Mouse (Mus musculus): ENCODE data around the gene Calm4. TPM values are rescaled to one million over a fixed set of nuclear protein-coding genes. Genes with fewer than 3 reads are reported as not detected.
A peak's percentile ranks its signal among the peaks of the same experiment; 100 is the strongest.

The Calm4 gene
- polyA plus RNA-seq, 1 experiment from 2014 or later: 280 TPM

DNA sequence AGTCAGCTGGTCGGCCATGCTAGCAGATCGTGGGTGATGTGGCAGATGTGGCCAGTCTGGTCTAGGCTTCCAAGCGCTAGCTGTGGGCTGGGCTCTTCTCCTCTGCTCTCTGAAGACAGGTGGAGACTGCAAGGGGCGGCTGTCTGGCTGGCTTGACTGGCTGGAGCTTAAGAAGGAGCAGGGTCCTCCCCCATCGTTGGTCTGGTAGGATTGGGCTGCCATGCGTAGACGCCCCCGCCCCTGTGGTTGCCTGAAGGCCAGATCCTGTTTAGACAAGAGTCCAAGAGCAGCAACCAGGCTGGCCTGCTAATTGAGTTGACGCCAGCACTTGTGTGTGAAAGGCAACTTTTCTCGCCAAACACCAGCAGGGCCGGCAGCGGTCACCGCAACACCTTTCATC lies 33.4 kb upstream of the Calm4 start, which contains the start of gene Calml3:
TSS of gene Calml3 (minus strand) at position 131 of the 400 bp plus-strand sequence.
- 71% methylated on average over 13 of the region's 13 CpGs for WGBS
- no peak within 1 kb of the TSS for H3K9ac ChIP-seq (ENCODE audit: low read length)
- DNase-seq (ENCODE audit: low spot score) (no peak), ATAC-seq (ENCODE audit: low FRiP score, low TSS enrichment) (no peak)
- peak within 1 kb of the TSS; percentile 17; the same call in 1 of the 2 replicates for H3K4me3 ChIP-seq (ENCODE audit: low read depth, low read length)
- TF ChIP-seq EP300 (optimal IDR thresholded peaks at IDR 0.05) (no peak), CTCF (IDR thresholded peaks at IDR 0.05; ENCODE audit: low read depth) (no peak)
- H3K4me2 ChIP-seq (replicated peaks; ENCODE audit: low read depth): no peak within 1 kb of the TSS
- H3K27me3 ChIP-seq (ENCODE audit: control insufficient read depth, insufficient read depth, low read length): no peaks in the 10 kb centered on the region
- no peaks in the 10 kb centered on the region for H3K36me3 ChIP-seq (ENCODE audit: control insufficient read depth, insufficient read depth, low read length)
- H3K4me1 ChIP-seq (replicated peaks; ENCODE audit: control insufficient read depth, insufficient read depth): no peaks in the 10 kb centered on the region
- H3K9me3 ChIP-seq (ENCODE audit: control insufficient read depth, low read length): no peaks in the 10 kb centered on the region
- peak within 1 kb of the TSS; percentile 4; the same call in 1 of the 2 replicates for H3K27ac ChIP-seq (replicated peaks)

DNA sequence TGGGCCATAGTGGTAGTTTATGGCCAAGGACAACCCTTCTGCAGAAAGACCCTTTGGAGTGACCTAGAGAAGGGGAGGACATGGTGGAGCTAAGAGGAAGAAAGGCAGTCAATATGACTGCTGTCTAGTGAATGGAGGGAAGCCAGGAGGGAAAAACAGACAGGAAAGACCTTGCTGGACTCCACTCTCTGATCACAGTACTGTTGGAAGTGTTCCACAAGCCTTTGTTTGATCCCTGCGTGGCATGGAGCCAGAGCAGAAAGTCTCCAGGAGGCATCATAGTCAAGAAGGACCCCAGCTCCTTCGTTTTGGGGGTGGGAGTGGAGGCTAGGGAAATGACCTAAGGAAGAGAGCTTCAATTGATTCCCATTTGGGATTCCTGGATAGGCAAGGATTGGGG lies 32.4 kb upstream of the Calm4 start:
- Histone ChIP-seq H3K36me3 (ENCODE audit: control insufficient read depth, insufficient read depth, low read length) (no peaks in the 10 kb centered on the region), H3K9ac (ENCODE audit: low read length) (no peak overlapping the region), H3K4me2 (replicated peaks; ENCODE audit: low read depth) (no peak overlapping the region), H3K9me3 (ENCODE audit: control insufficient read depth, low read length) (no peaks in the 10 kb centered on the region), H3K27ac (replicated peaks) (no peak overlapping the region; the same call in none of the 2 replicates), H3K27me3 (ENCODE audit: control insufficient read depth, insufficient read depth, low read length) (no peaks in the 10 kb centered on the region), H3K4me1 (replicated peaks; ENCODE audit: control insufficient read depth, insufficient read depth) (no peaks in the 10 kb centered on the region), H3K4me3 (ENCODE audit: low read depth, low read length) (no peak overlapping the region)
- TF ChIP-seq CTCF (IDR thresholded peaks at IDR 0.05; ENCODE audit: low read depth) (no peak), EP300 (optimal IDR thresholded peaks at IDR 0.05) (no peak)
- no peak for ATAC-seq (ENCODE audit: low FRiP score, low TSS enrichment)
- WGBS: 34% methylated on average over 2 of the region's 2 CpGs
- no peak for DNase-seq (ENCODE audit: low spot score)

DNA sequence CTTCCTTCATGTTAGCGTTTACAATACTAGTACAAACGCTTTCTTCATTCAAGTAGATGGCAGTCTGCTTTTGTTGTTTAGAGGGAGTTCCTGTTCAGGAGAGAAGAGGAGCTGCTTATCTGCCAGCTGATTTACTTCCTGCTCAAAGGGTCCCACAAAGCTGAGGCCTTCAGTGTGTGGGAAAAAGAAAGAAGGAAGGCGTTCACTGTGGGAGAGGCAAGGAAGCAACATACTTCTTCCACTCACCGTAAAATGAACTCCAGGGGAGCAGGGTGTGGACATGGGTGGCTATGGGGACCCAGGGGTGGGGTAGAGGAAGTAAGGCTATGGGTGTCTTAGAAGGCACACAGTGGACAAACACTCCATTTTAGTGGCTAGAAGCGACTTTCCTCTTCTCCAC lies 31.9 kb upstream of the Calm4 start:
- TF ChIP-seq CTCF (IDR thresholded peaks at IDR 0.05; ENCODE audit: low read depth) (no peak), EP300 (optimal IDR thresholded peaks at IDR 0.05) (no peak)
- peak overlapping the region; percentile 9; the same call in 1 of the 2 replicates for H3K27ac ChIP-seq (replicated peaks)
- no peak overlapping the region for H3K9ac ChIP-seq (ENCODE audit: low read length)
- H3K9me3 ChIP-seq (ENCODE audit: control insufficient read depth, low read length): no peaks in the 10 kb centered on the region
- WGBS: 53% methylated on average over 5 of the region's 5 CpGs
- no peak overlapping the region for H3K4me2 ChIP-seq (replicated peaks; ENCODE audit: low read depth)
- DNase-seq (ENCODE audit: low spot score) (peak; percentile 31), ATAC-seq (ENCODE audit: low FRiP score, low TSS enrichment) (peak; percentile 57)
- H3K27me3 ChIP-seq (ENCODE audit: control insufficient read depth, insufficient read depth, low read length): no peaks in the 10 kb centered on the region
- H3K4me1 ChIP-seq (replicated peaks; ENCODE audit: control insufficient read depth, insufficient read depth): no peaks in the 10 kb centered on the region
- no peaks in the 10 kb centered on the region for H3K36me3 ChIP-seq (ENCODE audit: control insufficient read depth, insufficient read depth, low read length)
- H3K4me3 ChIP-seq (ENCODE audit: low read depth, low read length): no peak overlapping the region

DNA sequence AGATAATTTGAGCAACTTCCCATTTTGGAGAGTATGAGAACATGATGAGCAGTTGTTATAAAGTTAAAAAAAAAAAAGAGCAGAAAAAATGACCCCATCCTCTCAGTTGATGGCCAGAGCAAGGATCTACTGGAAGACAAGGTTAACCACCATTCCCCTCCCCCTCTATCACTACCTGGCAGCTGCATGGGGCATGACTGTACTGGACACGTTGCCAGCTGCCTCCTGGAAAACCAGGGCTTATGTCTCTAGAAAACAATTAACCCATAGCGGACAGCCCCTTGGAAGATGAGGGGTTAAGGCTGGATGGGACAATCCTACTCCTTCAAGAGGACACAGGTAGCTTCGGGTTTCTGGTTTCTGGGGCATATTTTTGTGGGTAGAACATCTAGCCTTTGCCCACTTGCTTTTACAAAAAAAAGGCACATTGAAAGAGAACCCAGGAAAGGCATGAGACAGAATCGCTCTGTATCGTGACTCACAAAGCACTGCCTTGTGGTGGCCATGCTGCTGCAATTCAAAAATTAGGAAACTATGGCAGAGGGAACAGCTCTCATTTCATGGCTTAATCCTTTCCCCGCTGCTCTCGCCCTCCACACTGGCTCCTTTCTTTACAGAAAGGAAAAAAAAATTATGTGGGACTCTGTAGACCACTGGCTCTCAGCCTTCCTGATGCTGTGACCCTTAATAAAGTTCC lies 30.3 kb upstream of the Calm4 start:
- Histone ChIP-seq H3K4me2 (replicated peaks; ENCODE audit: low read depth) (no peak overlapping the region), H3K9ac (ENCODE audit: low read length) (no peak overlapping the region), H3K36me3 (ENCODE audit: control insufficient read depth, insufficient read depth, low read length) (no peaks in the 10 kb centered on the region), H3K27me3 (ENCODE audit: control insufficient read depth, insufficient read depth, low read length) (no peaks in the 10 kb centered on the region), H3K27ac (replicated peaks) (no peak overlapping the region), H3K9me3 (ENCODE audit: control insufficient read depth, low read length) (no peaks in the 10 kb centered on the region), H3K4me1 (replicated peaks; ENCODE audit: control insufficient read depth, insufficient read depth) (no peaks in the 10 kb centered on the region), H3K4me3 (ENCODE audit: low read depth, low read length) (no peak overlapping the region)
- WGBS: 77% methylated on average over 7 of the region's 7 CpGs
- TF ChIP-seq EP300 (optimal IDR thresholded peaks at IDR 0.05) (no peak), CTCF (IDR thresholded peaks at IDR 0.05; ENCODE audit: low read depth) (no peak)
- no peak for ATAC-seq (ENCODE audit: low FRiP score, low TSS enrichment)
- no peak for DNase-seq (ENCODE audit: low spot score)

DNA sequence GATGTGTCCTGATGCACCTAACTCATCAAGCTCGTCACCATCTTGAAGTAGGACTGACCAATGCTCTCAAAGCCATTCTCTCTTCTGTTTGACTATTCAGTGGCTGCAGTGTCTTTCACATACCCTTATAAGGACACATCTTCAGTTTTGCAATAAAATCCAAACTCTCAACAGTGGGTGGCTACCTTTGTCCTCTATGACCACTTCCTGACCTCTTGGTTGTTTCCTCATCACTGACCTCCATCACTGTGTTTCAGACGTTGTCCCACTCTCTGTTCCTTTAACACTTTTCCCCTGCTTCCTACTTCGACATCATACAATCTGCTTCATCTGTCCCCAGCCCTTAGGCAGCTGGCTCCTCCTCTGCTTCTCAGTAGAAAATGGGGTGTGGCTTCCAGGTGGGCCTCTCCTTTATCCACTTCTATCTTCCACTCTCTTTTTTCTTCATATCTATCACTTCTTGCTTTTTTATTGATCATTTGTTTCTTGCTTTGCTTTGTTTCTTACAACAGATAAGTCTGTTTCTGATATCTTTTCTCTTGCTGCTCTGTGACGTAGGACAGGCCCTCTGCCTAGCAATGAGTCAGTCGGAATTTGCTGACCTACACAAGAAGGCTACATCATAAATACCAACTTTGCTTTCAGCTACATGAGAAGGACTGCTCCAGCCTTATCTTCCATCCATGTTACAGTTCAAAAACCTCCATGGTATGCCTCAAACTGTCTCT lies 19.4 kb upstream of the Calm4 start:
- 53% methylated on average over 5 of the region's 5 CpGs for WGBS
- ATAC-seq (ENCODE audit: low FRiP score, low TSS enrichment) (peak; percentile 47; the same call in 1 of the 2 replicates), DNase-seq (ENCODE audit: low spot score) (no peak)
- Histone ChIP-seq H3K4me1 (replicated peaks; ENCODE audit: control insufficient read depth, insufficient read depth) (no peaks in the 10 kb centered on the region), H3K36me3 (ENCODE audit: control insufficient read depth, insufficient read depth, low read length) (no peaks in the 10 kb centered on the region), H3K9me3 (ENCODE audit: control insufficient read depth, low read length) (no peaks in the 10 kb centered on the region), H3K9ac (ENCODE audit: low read length) (no peak overlapping the region), H3K27ac (replicated peaks) (no peak overlapping the region), H3K4me2 (replicated peaks; ENCODE audit: low read depth) (no peak overlapping the region), H3K27me3 (ENCODE audit: control insufficient read depth, insufficient read depth, low read length) (no peaks in the 10 kb centered on the region), H3K4me3 (ENCODE audit: low read depth, low read length) (no peak overlapping the region)
- TF ChIP-seq CTCF (IDR thresholded peaks at IDR 0.05; ENCODE audit: low read depth): no peak
- no peak for TF ChIP-seq EP300 (optimal IDR thresholded peaks at IDR 0.05)

DNA sequence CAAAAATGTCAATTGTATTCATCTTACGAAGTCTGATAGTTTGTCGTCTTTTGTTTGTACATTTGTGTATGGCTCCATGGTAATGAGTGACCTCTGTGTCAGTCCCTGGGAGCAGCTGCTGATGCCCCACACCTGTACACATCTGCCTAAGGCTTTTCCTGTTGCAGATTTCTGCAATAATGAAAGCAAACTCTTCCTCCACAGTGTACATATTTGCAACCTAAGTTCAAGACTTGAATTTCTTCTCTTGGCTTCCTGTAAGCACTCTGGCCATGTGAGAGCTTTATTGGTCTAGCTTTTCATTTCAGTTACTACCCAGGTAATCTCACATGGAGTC lies 18.8 kb upstream of the Calm4 start:
- Histone ChIP-seq H3K9ac (ENCODE audit: low read length) (no peak overlapping the region), H3K27me3 (ENCODE audit: control insufficient read depth, insufficient read depth, low read length) (no peaks in the 10 kb centered on the region), H3K9me3 (ENCODE audit: control insufficient read depth, low read length) (no peaks in the 10 kb centered on the region), H3K36me3 (ENCODE audit: control insufficient read depth, insufficient read depth, low read length) (no peaks in the 10 kb centered on the region), H3K27ac (replicated peaks) (no peak overlapping the region), H3K4me3 (ENCODE audit: low read depth, low read length) (no peak overlapping the region), H3K4me1 (replicated peaks; ENCODE audit: control insufficient read depth, insufficient read depth) (no peaks in the 10 kb centered on the region), H3K4me2 (replicated peaks; ENCODE audit: low read depth) (no peak overlapping the region)
- DNase-seq (ENCODE audit: low spot score): no peak
- WGBS: 64% methylated on average over 2 of the region's 2 CpGs
- no peak for TF ChIP-seq CTCF (IDR thresholded peaks at IDR 0.05; ENCODE audit: low read depth)
- no peak for TF ChIP-seq EP300 (optimal IDR thresholded peaks at IDR 0.05)
- peak; percentile 53; the same call in 1 of the 2 replicates for ATAC-seq (ENCODE audit: low FRiP score, low TSS enrichment)
